Mouse (Mus musculus) embryo, embryonic 11 days (tissue): Measurements from ENCODE around the gene Lgi4.

Source experiments
- DNase-seq: peaks from one replicate; pipeline ENCODE4 v3.0.0-alpha.2; 2015

The Lgi4 gene

DNA sequence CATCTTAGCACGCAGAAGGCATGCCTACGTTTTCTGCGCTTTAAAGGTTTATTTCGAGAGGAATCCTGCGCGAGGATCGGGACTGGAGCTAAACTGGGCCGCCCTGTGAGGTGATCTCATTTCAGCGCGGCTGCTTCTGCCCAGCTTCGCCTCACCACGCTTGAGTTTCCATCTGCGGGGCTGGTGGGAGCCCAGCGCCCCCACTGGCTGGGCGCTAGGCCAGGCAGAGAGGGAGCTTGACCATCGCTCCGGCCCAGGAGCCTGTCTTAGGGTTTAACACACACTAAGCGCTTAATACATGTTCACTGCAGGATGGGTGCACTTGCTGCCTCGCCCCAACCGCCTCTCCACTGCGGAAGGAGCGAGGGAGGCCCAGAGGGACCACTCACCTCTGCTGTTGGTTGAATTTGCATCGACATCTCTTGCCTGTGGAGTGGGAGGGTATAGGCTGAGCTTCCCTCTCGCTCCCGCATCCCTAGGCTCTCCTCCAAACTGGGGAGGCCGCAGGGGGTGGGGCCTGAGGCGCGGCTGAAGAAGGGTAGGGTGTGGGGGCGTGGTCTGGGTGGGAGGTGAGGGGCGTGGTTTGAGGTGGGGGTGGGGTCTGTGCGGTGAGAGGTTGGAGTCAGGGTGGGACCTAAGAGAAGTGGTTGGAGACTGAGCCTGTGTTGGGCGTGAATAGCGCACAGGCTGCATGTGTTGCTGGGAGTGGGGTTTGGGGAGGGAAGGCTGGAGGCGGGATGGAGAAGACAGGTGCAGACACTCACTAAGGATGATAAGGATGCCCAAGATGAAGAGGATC is 6.3 kb upstream of the Lgi4 start:
- peak; percentile 63 for DNase-seq

DNA sequence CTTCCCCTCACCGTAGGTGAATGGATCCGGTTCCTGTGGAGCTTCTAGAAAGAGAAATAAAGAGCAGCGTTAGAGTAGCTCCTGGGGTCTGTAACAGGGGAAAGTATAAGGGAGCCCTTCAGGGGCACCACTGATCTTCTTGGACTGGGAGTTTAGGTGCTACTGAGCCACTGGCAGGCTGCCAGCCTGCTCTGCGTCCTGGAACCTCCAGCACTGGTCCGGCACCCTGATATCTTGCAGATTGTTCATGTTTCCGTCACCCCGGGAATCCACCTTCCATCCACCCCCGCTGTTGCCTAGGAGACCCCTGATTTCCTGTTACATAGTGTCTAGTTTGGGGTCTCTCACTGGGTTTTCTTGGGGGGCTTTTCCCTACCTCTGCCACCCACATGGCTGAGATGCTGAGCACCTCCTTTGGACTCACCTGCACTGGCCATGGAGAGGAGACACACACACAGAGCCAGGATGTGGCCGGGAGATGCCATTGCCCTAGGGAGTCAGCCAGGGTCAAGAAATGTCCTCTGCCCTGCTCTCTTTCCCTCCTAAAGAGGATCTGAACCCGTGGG is 5.2 kb upstream of the Lgi4 start:
- no peak for DNase-seq

DNA sequence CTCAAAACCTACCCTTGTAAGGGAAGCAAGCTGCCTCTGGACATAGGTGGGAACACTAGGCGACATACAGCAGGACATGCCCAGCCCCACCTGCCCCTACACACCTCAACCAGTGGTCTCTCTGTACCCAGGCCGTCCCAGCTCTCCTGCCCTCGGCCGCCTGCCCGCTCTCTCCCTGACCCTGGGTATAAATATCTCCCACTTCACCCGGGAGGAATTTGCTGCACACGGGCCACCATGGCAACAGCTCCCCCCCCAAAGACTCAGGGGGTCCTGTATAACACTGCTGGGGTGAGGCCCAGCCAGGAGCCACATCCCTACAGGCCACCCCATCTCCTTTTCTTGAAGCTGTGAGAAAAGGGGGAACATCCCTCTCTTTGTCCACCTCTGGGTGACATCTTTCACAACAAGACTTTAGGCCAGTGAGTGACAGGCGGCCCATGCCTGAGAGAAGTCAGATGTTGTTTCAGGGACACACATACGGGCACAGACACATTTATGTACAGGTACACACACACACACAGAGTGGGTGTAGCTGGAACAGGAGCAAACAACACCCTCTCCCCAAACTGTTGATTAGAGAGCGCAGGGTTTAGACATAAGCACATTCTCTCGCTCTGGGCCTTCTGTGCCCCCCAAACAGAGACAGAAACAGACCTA is 4.4 kb upstream of the Lgi4 start:
- DNase-seq = no peak

DNA sequence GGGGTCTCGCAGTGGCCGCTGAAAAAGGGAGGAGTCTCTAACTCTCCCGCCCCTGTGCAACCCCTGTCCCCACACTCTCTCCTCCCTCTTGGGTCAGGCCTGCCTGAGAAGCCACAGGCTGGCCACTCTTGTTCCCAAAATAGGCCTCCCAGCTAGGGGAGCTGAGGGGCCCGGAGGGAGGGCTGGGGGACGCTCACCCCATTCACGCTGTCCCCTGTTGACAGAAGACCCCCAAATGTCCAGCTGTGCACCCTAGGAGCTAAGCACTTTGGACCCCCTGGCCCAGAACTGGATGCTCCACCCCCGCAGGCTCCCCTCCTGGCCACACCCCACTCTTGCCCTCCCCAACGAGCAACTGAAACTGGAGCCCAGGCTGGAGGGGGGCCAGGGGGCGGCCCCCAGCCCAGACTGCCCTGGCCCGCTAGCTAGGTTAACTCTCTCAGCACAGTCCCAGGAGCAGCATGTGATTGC is 3.8 kb upstream of the Lgi4 start:
- DNase-seq = peak; percentile 61

DNA sequence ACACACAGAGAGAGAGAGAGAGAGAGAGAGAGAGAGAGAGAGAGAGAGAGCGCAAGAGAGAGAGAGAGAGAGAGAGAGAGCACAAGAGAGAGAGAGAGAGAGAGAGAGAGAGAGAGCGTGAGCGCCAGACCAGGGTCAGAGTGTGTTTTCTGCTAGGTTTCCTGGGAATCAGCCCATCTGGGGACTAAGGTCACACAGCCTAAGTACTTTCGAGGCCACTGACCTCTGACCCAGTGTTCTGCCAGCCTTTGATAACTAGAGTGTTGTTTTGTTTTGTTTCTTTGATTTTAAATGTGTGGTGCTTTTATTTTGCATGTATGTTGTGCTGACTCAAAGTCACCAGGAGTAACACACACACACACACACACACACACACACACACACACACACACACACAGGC is 3.3 kb upstream of the Lgi4 start:
- DNase-seq = no peak

DNA sequence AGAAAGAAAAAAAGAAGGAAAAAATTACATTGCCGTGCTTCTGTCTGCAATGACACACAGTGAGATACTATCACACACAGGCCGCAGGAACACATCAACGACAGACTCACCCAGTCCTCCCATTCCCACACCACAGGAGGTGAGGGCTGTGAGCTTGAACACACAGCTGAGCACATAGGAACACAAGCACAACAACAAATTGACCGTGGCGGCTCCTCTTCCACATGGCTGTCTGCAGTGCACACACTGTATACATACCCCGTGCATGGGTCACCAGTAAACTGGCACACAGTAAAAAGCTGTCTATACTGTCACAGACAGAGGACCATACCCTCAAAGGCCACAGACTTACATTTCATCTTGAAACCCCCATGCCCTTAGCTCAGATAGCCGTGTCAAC is 2.7 kb upstream of the Lgi4 start:
- DNase-seq = no peak

DNA sequence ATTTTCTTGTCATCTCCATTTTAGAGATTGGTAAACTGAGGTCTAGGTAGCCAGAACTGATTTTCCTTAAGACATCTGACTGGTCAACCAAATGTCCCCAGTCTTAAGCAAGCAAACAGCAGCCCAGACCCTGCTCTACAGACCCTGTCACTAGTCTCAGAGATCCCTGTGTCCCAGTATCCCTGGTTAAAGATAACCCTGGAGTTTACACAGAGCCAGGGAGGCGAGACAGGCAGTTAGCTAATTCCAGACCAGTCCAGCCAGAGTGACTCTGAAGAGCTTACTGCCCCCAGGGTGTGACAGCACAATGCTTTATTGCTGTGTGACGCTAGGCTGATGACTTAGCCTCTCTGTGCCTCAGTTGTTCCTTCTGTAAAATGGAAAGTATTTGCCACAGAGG is 2.1 kb upstream of the Lgi4 start, which contains the start of gene Fxyd1:
Fxyd1 (minus strand) TSS at position 129 of the 400 bp plus-strand sequence.
- DNase-seq = no peak

DNA sequence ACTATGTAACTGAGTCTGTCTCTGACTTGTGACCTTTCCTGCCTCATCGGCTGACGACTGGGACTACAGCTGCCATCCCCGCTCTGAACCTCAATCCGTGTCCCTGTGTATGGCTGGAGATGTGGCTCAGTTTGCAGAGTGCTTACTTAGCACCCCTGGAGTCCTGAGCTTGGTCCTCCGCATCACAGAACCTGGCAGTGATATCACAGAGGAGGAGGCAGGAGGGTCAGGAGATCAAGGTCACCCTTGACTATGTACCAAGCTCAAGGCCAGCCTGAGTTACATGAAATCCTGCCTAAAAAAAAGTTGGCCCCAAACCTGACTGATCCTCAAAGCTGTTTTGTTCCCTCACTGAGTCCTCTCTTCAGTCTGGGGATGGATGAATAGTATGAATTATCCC is 1.4 kb upstream of the Lgi4 start:
- no peak for DNase-seq

DNA sequence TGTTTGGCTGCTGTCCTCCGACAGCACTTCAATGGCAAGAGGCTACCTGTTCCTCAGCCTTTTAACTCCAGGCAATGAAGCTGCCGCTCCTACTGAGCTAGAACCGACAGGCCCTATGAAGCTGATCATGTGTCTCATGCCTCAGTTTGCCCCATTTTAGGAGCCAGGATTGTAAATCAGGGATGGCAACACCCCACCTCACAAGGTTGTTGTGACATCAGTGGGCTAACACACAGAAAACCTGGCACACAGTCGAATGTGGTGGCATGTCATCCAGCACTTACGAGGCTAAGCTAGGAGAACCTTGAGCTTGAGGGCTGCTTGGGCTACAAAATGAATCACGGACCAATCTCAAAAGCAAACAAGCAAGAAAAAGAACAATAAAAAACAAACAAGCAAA is 931 bp upstream of the Lgi4 start:
- no peak for DNase-seq

DNA sequence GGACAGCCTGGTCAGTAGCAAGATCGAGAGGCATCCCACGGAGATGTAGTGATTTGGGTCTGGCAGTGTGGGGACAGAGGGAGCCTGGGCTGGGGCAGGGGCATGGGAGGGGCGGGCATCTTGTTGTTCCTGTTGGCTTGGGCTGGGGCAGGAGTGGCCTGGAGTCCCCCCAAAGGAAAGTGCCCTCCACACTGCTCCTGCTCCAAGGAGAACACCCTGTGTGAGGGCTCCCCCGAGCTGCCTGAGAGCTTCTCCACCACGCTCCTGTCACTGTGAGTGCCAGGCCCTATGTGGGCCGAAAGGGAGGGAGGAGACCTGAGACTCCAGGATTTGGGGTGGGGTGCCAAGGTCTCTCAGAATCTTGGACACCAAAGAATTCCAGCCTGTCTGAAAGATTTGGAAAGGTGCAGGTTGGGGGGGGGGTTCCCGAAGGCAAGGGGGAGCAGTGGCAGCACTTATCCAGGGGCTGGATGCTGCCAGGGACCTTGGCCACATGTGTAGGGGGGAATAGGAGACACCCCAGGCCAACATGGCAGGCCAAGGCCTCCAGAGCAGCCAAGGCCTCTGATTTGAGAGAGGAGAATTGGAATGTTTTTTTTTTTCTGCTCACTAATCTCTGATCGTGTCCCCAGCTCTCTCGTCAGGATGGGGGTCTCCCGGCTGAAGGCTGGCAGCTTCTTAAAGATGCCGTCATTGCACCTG is 928 bp downstream of the Lgi4 start:
- DNase-seq = no peak

DNA sequence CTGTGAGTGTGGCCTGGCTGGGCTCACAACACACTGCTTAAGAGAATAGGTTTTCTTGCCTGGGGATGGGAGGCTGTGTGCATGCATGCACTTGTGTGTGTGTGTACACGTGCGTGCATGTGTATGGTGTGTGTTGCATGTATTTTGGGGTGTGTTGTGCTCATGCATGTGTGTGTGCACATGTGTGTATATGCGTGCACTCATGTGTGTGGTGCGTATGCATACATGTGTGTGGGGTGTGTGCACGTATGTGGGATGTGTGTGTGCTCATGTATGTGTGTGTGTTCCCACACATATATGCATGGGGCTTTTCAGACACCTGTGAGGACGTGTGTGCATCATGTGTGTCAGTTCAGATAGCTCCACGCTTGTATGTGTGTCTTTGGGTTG is 1.5 kb downstream of the Lgi4 start:
- DNase-seq = no peak

DNA sequence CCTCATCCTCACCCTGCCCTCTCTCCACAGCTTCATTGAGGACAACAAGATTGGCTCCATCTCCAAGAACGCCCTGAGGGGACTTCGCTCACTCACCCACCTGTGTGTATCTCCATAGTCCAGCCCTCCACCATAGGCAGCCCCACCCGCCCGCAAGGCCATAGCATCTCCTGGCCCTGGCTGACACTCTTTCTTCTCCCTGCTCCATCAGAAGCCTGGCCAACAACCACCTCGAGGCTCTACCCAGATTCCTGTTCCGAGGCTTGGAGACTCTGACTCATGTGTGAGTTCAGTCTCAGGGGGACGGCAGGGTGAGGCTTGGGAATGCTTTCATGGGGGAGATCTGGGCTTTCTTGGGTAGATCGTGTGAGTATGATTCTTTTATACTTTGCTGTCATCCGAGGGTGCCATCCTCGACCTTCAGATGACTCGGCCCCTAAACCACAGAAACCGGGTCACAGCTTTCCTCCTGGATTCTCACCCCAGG is 4.0 kb downstream of the Lgi4 start:
- DNase-seq = no peak

DNA sequence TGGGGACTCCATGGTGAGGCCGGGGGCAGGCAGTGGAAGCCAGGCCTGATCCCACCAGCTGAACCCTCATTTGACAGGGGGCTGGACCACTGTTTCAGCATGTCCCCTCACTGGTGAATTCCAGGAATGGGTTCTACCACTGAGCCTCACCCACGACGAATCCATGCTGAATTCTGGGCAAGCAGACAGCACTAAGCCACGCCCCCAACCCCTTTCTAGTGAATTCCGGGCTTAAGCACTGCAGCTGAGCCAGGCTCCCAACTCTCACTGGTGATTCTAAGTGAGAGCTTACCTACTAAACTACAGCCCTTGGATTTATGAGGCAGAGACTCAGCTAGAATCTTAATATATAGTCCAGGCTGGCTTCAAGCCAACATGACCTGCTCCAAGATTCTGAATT is 8.7 kb downstream of the Lgi4 start:
- DNase-seq = no peak

DNA sequence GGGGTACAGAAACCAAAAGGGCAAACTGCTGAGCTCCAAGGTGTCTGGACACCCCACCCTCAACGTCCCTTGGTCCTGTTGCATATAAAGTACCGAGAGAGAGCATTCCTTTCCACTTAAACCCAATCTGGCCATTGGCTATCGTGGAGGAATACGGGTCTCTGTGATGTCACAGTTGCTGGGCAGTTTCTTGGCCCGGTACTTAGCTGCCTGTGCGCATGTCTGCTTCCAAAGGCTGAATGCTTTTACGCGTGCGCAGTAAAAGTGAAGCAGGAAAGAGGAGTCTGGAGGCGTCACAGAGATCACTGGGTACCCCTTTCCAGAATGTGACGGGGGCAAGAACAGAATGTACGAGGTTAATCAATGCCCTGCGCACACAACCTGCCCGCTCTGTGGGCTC is 10.3 kb downstream of the Lgi4 start:
- no peak for DNase-seq

DNA sequence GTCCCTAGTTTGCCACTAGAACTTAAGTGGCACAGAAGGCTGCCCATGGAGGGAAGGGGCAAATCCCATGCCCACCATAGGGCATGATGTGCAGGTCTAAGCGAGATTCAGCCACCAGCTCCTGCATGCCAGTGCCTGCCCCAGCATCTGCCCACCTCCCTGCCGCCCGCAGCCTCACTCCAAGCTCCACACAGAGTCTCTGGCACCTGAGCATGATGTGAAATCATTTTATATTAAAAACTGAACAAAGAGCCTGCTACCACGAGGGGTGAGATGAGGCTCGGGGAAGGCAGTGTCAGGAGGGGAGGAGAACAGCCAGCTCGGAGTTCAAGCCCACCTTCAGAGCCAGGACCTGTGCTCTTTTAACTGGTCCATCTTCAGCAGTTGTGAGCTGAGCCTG is 11.2 kb downstream of the Lgi4 start:
- no peak for DNase-seq

DNA sequence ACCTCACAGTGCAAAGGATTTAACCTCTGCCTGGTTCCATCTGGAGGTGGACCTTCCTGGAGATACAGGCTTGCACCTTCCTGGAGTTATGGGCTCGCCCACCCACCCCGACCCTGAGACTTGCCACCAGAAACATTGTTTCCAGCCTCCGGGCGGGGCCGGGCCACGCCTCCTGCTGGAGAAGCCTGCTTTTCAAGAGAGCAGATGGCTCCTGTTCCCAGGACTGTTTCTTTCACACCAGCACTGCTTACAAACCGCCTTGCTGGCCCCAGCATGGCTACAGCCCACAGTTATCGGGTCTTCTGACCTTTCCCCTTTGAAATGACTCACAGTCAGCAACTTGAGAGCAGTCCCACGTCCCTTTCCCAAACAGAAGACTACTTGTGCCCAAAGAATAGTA is 13.2 kb downstream of the Lgi4 start:
- peak; percentile 37 for DNase-seq

DNA sequence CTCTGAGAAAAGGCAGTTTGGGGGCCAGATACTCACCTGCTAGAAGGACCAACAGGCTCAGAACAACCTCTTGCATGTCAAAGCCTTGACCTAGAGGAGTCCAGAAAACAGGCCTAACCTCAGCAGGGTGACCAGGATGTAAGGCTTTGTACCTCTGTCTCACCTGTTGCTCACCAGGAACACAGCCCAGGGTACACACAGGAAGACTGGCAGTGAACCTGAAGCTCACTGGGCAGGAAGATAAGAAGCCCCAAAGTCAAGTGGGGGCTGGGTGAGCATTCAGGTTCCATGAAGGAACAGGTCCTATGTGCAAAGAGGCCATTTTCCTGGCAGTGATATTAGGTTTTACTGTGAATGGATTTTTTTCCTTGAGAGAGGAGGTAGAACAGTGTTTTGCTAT is 14.4 kb downstream of the Lgi4 start:
- no peak for DNase-seq

DNA sequence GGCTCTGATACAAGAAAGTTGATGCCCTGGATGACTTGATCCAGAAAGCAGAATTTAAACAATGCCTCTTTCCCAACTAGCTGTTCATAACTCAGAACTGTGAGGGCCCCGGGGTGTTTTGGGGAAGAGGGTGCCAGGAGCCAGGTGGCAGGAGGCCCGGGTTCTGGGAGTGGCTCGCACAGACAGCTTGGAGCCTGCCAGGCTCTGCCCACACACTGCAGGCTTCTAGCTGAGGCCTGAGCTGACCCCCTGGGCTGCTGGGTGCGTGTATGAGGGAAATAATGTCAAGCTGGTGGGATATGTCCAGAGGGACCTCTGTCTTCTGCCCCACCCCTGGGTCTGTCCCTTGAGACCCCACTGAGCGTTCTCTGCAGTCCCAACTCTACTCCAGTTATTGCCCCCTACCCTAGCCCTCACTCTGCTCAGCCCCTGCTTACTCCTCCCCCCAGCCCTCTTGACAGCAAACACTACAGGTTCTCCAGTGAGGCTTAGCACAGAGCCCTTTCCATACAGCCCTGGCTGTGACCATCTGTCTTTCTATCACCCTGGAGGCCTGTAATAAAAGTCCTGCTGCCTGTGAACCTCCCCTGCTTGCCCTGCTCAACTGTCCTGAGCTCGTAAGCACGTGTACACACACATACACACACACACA is 15.0 kb downstream of the Lgi4 start:
- no peak for DNase-seq

DNA sequence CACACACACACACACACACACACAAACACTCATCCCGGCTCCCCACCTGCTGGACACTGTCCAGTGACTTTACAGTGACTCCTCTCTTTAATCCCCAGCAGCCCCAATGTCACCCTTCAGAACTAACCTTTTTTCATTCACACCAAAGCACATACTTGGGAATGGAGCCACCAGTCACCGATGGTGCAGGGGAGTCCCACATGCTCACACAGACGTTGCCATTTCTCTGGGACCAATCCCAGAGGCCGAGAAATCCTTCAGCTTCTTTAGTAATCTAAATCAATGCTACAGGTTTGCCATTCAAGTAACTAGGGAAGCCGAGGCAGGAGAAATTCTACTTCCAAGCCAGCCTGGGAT is 15.5 kb downstream of the Lgi4 start:
- no peak for DNase-seq

DNA sequence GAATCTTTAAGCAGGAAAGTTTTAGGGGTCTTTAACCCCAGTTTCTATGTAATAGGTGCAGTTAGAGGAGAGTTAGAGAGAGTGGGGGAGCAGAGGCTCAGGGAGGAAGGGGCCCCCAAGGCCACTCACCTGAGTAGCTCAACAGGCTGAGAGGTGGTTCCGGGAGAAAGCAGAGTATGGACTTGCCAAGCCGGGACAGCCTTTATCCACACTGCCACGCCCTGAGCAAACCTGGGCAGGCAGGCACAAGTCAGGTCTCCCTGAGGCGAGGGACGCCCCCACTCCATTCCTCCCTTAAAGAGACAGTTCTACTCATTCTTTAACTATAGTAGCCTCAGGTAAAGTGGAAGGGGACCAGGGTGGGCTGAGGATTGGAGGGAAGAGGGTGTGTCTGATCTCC is 17.4 kb downstream of the Lgi4 start, which contains the start of gene Fxyd3:
Fxyd3 (minus strand) TSS at position 213 of the 400 bp plus-strand sequence.
- DNase-seq = no peak

DNA sequence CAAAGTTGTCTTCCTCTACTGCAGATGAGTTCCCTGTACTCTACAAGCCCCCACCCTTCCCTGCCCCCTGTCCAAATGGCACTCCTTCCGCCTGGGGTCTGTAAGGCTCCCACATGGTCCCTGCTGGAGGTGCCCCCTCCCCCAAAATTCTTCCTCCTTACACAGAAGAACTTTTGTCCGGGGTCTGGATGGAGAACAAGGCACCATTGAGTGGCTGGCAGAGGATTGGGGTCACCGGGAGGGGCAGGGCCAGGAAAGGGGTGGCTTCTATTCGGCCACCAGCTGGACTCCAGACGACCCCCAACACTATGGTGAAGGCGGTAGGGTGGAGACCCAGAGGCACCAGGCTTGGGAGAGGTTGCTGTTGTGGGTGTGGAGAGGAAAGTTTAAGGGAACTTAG is 18.3 kb downstream of the Lgi4 start:
- DNase-seq = no peak

DNA sequence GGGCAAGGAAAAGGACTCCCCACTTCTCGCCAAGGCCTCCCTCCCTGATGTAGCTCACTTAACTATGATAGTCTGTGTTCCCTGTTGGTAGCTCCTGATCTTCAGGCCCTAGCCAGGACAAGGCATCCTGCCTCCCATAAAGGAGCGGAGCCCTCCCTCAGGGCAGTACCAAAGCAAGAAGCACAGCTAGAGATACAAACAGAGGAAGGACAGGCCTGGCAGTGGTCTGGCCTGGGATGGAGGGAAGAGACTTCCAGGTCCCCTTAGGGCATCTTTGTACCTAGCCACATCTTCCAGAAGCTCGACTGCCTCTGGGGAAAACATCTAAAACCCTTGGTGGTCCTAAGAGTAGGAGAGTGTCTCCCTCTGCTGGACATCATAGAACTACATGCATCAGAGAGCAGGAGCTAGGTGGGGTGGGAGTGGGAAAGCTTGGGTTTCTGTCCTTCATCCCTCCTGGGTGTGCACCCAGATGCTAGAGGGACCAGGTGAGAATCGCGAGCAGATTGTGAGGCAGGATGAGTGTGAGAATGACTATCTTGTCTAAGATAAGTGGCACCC is 18.8 kb downstream of the Lgi4 start:
- peak; percentile 75 for DNase-seq

DNA sequence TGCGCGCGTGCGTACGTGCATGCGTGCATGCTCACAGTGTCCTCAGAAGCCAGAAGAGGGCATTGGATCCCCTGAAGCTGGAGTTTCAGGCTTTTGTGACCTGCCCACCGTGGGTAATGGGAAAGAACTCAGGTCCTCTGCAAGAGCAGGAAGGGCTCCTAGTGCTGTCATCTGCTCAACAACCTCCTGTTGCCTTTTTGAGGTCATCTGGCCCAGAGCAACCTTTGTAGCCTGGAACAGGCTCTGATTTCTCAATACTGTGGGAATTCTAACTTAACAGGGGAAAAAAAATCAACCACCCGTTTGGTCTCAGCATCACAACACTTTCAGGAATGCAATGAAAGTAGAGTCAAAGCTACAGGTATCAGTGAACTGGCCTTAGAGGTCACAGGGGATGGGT is 20.5 kb downstream of the Lgi4 start:
- DNase-seq = no peak
